Mouse (Mus musculus) heart, postnatal 0 days (tissue): ENCODE data around the gene Orm2. TPM values are rescaled to one million over a fixed set of nuclear protein-coding genes. Genes with fewer than 3 reads are reported as not detected.
A peak's percentile ranks its signal among the peaks of the same experiment; 100 is the strongest.
"Not testable (repeated sequence)": the region's sequence is repeated elsewhere in the genome, so short reads cannot be mapped to it uniquely, and the experiment has no call there.

Experiments used
- ATAC-seq: fragments of 200-750 bp; cut with Nextera tagmentation; 2 replicates; pipeline ENCODE4 v1.8.0; 2017; ENCODE audit warnings: low read depth, moderate number of reproducible peaks, moderate library complexity; ENCODE audit not compliant: insufficient read depth
- DNase-seq: peaks from one replicate; pipeline ENCODE4 v3.0.0-alpha.2; 2016; ENCODE audit warnings: low spot score
- H3K27ac ChIP-seq: fragments of 300-500 bp; sonication (generic); 2 replicates; pipeline ENCODE4 v1.5.1; 2014; ENCODE audit warnings: low read depth, mild to moderate bottlenecking
- H3K27me3 ChIP-seq: fragments of 300-500 bp; sonication (generic); 2 replicates; pipeline ENCODE4 v1.6.1; 2014; ENCODE audit warnings: low read length, mixed read lengths; ENCODE audit not compliant: control insufficient read depth, insufficient read depth
- H3K36me3 ChIP-seq: fragments of 300-500 bp; sonication (generic); replicated peaks from 2 replicates; pipeline ENCODE4 v1.6.1; 2014; ENCODE audit warnings: low read length, mixed read lengths; ENCODE audit not compliant: control insufficient read depth, insufficient read depth
- H3K4me1 ChIP-seq: fragments of 300-500 bp; sonication (generic); 2 replicates; pipeline ENCODE4 v1.6.1; 2014; ENCODE audit warnings: antibody characterized with exemption; ENCODE audit not compliant: control insufficient read depth, insufficient read depth
- H3K4me2 ChIP-seq: fragments of 300-500 bp; sonication (generic); 2 replicates; pipeline ENCODE4 v1.6.1; 2014; ENCODE audit warnings: low read depth, mild to moderate bottlenecking, low read length, moderate library complexity
- H3K4me3 ChIP-seq: fragments of 300-500 bp; sonication (generic); 2 replicates; pipeline ENCODE4 v1.5.1; 2014; ENCODE audit warnings: low read depth, low read length
- H3K9ac ChIP-seq: fragments of 300-500 bp; sonication (generic); replicated peaks from 2 replicates; pipeline ENCODE4 v1.6.1; 2014; ENCODE audit warnings: low read depth, low read length, mixed read lengths
- H3K9me3 ChIP-seq: fragments of 300-500 bp; sonication (generic); replicated peaks from 2 replicates; pipeline ENCODE4 v1.6.1; 2016; ENCODE audit warnings: low read length; ENCODE audit not compliant: control insufficient read depth
- CTCF ChIP-seq: IDR thresholded peaks from 2 replicates; pipeline ENCODE4 v1.5.1; 2016; ENCODE audit warnings: antibody characterized with exemption, control low read depth, low read depth
- EP300 ChIP-seq: IDR thresholded peaks from 2 replicates; pipeline ENCODE4 v1.6.1; 2016; ENCODE audit warnings: antibody characterized with exemption, low read depth
- WGBS: fragments of 180-500 bp; shearing (Covaris S2); extraction: QIAGEN DNeasy Blood & Tissue Kit; methylation state at CpG from one replicate; pipeline ENCODE4 v1.1.7; 2014; 5-methylcytosine and 5-hydroxymethylcytosine counted together
- polyA plus RNA-seq: library from polyadenylated mRNA; unstranded; fragments of >200 nt; fragmentation: Nextera tagmentation; extraction: Ambion mirVana; gene quantifications from 2 replicates; pipeline ENCODE4 v1.2.1, GENCODE M21; 2015
- total RNA-seq: library from RNA; depleted of rRNA; stranded (reverse); fragments of >200 nt; gene quantifications from 2 replicates; pipeline ENCODE4 v1.2.3, GENCODE M21; 2014; ENCODE audit warnings: low replicate concordance; rRNA removed

Orm2 gene
- total RNA-seq = not detected in 2 replicates
- not detected in 2 replicates for polyA plus RNA-seq

DNA sequence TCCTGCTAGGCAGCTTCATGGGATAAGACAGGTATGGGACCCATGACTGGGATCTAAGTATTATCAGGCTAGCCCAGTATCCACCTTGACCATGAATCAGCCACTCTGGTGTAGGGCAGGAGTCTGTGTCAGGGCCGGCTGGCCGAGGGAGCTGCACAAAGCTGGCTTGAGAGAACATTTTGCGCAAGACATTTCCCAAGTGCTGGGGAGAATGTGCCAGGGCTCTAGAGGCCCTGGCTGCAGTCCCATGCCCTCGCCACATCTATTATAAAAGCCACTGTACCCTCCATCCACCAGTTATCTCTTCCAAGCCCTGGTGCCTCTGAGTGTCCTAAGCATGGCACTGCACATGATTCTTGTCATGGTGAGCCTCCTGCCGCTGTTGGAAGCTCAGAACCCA is at the start of gene Orm2:
Gene Orm2 (plus strand): TSS at position 300 of the 400 bp plus-strand sequence.
- Histone ChIP-seq H3K27ac (no peak within 1 kb of the TSS), H3K4me2 (no peak within 1 kb of the TSS), H3K9ac (no peak within 1 kb of the TSS), H3K4me1 (no peaks in the 10 kb centered on the region), H3K4me3 (no peak within 1 kb of the TSS), H3K36me3 (no peaks in the 10 kb centered on the region), H3K9me3 (no peaks in the 10 kb centered on the region), H3K27me3 (no peaks in the 10 kb centered on the region)
- TF ChIP-seq EP300 (no peak), CTCF (no peak)
- no peak for DNase-seq
- 46% methylated on average over 5 of the region's 5 CpGs for WGBS
- ATAC-seq = no peak

DNA sequence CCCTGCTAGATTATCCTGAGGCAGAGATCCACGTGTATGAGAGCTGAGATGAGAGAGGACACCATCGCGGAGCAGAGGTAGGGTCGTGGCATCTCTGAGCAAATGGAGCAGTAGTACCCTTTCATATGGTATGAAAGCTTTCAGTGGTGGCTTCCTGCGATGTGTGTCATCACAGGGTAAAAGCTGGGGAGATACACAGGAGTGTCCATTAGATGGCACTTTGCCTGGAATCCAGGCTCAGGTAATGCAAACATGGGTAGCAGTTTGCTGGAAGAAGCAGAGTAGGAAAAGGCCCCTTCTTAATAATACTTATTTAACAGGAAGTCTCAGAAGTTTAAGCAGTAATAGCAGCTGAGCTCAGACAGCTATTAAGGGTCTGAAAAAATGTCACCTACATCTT is 48.2 kb upstream of the Orm2 start:
- no peak overlapping the region for H3K9ac ChIP-seq
- H3K4me3 ChIP-seq = no peak overlapping the region
- H3K4me1 ChIP-seq = peaks cover 11% of the 10 kb centered on the region; the same call in 1 of the 2 replicates
- H3K9me3 ChIP-seq = no peaks in the 10 kb centered on the region
- no peak for TF ChIP-seq CTCF
- no peak for TF ChIP-seq EP300
- no peaks in the 10 kb centered on the region for H3K27me3 ChIP-seq
- 76% methylated on average over 5 of the region's 5 CpGs for WGBS
- no peak overlapping the region for H3K4me2 ChIP-seq
- no peak for ATAC-seq
- DNase-seq = no peak
- H3K27ac ChIP-seq = no peak overlapping the region
- H3K36me3 ChIP-seq = no peaks in the 10 kb centered on the region

DNA sequence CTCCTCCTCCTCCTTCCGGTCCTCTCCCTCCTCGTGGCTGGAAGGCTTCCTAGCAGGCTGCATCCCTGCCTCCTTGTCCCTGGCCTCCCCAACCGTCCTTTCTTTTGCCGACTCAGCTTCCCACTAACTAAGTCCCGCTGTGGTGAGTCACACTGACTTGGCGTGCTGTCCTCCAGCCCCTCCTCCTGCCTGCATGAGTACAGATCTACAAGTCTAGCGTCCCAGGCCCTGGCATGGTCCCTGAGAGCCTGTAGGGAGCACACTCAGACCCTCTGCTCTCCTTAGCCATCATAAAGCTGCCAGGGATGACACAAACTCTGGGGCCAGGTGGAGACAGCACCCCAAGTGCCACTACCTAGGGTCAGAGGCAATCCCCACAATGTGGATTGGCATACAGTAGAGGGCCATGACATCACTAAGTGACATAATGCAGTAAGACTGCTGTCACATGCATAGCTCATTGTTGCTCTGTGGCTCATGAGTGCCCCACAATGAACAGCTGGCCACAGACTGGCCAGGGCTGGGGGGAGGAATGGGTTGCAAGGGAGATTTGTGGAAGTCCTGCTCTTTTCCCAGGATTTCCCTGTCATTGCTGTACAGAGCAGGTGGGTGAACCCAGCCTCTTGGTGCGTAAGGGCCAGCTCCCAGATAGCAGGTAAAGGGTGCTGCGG is 46.0 kb upstream of the Orm2 start:
- H3K27me3 ChIP-seq = no peaks in the 10 kb centered on the region
- no peak for TF ChIP-seq CTCF
- TF ChIP-seq EP300 = no peak
- DNase-seq (peak; percentile 48), ATAC-seq (peak; percentile 63)
- no peak overlapping the region for H3K4me3 ChIP-seq
- peak overlapping the region; percentile 25; the same call in 1 of the 2 replicates for H3K27ac ChIP-seq
- H3K4me2 ChIP-seq = no peak overlapping the region
- H3K36me3 ChIP-seq = peaks cover under 1% of the 10 kb centered on the region; the same call in 1 of the 2 replicates
- no peak overlapping the region for H3K9ac ChIP-seq
- H3K9me3 ChIP-seq = no peaks in the 10 kb centered on the region
- WGBS = 44% methylated on average over 9 of the region's 9 CpGs
- 0 out of 2 replicates have a peak, but pooled peaks cover 4% of the 10 kb centered on the region for H3K4me1 ChIP-seq

DNA sequence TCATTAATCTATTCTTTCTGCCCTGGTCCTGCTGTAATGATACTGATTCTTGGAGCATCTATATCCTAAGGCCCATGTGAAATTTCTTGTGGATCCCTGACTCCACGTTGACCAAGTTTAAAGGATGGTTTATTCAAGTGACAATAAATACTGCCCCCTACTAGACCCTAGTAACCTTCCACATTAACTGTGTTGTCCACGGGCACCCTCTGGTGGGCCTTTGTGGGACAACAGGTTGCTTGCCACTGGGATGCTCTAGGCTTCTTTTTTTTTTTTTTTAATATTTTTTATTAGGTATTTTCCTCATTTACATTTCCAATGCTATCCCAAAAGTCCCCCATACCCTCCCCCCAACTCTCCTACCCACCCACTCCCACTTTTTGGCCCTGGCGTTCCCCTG is 42.7 kb upstream of the Orm2 start:
- WGBS = 24% methylated on average over 3 of the region's 3 CpGs

DNA sequence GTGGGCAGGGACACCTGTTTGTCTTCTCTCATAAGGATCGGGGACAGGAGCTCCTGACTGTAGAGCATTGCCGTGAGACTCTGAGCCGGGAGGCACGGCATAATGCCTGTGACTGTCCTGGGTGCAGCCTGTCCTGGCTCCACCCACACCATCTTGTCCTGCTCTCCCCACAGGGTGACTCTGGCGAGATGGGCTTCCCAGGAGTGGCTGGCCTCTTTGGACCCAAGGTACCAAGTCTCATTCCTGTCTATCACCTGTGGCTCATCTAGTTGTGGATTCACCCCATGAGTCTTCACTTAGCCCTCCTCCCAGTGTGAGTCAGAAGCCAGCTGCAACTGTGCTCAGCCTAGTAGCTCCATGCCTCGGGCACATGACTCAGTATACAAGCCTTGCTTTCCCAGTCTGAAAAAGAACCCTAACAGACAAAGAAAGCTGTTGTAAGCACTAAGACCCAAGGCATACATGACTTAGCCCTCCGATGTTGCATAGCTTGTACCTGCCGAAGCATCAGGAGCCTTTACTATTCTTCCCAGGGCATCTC is 38.9 kb upstream of the Orm2 start:
- Histone ChIP-seq H3K9me3 (no peaks in the 10 kb centered on the region), H3K4me2 (no peak overlapping the region), H3K4me3 (no peak overlapping the region), H3K27me3 (no peaks in the 10 kb centered on the region), H3K9ac (no peak overlapping the region), H3K36me3 (peaks cover 18% of the 10 kb centered on the region), H3K27ac (no peak overlapping the region), H3K4me1 (no peaks in the 10 kb centered on the region)
- DNase-seq = no peak
- no peak for TF ChIP-seq EP300
- TF ChIP-seq CTCF = no peak
- 66% methylated on average over 8 of the region's 8 CpGs for WGBS
- no peak for ATAC-seq

More for the DNA sequence above, 42.7 kb upstream of the Orm2 start:
- H3K9me3 ChIP-seq, H3K27ac ChIP-seq, H3K27me3 ChIP-seq, ATAC-seq, H3K4me3 ChIP-seq, H3K4me1 ChIP-seq, H3K9ac ChIP-seq, H3K4me2 ChIP-seq: not testable (repeated sequence)
- DNase-seq = peak; percentile 26
- peaks cover 18% of the 10 kb centered on the region for H3K36me3 ChIP-seq
- TF ChIP-seq CTCF = peak; percentile 81

DNA sequence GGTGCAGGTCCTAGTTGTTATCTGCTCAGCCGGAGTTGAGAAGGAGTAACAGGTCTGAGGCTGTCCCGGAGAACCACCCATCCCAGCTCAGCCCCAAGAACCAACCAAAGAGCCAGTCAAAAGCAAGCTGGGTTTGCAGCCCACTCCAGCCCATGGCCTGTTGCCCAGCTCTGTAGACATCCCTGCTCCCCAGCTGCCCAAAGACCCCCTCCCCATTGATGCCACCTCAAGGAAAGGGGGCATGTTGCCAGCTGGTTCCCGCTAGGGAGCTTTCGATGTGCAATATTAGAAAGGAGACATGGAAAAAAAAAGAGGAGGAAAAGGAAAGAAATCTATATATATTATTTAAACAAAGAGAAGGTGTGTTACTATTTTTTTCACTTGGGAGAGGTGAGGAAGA is 28.8 kb upstream of the Orm2 start:
- H3K9me3 ChIP-seq = no peaks in the 10 kb centered on the region
- H3K4me1 ChIP-seq = no peaks in the 10 kb centered on the region
- WGBS = 86% methylated on average over 4 of the region's 4 CpGs
- no peak overlapping the region for H3K4me2 ChIP-seq
- H3K36me3 ChIP-seq = peaks cover 11% of the 10 kb centered on the region; the same call in 1 of the 2 replicates
- H3K27me3 ChIP-seq = no peaks in the 10 kb centered on the region
- no peak overlapping the region for H3K4me3 ChIP-seq
- H3K27ac ChIP-seq = no peak overlapping the region
- DNase-seq (no peak), ATAC-seq (no peak)
- no peak for TF ChIP-seq CTCF
- TF ChIP-seq EP300 = no peak
- no peak overlapping the region for H3K9ac ChIP-seq
